Mouse (Mus musculus) heart, adult 2 months (tissue): ENCODE results near the gene D230025D16Rik. TPM values are rescaled to one million over a fixed set of nuclear protein-coding genes. Genes with fewer than 3 reads are reported as not detected.

Experiments used
- DNase-seq, 2 experiments: peaks; one replicate each; pipeline ENCODE4 v3.0.0; 2021
- H3K27ac ChIP-seq: fragments of 200-600 bp; 2 replicates; pipeline ENCODE4 v1.8.1; 2022
- H3K27me3 ChIP-seq: fragments of 200-500 bp; 2 replicates; pipeline ENCODE4 v1.6.1; 2012; ENCODE audit warnings: mild to moderate bottlenecking, low read length, inconsistent platforms, mixed read lengths; ENCODE audit not compliant: control insufficient read depth, insufficient read depth
- H3K36me3 ChIP-seq: fragments of 200-500 bp; 2 replicates; pipeline ENCODE4 v1.6.1; 2012; ENCODE audit warnings: low read length, inconsistent platforms; ENCODE audit not compliant: control insufficient read depth, insufficient read depth
- H3K4me1 ChIP-seq: fragments of 200-500 bp; 2 replicates; pipeline ENCODE4 v1.6.1; 2011; ENCODE audit warnings: low read length; ENCODE audit not compliant: control insufficient read depth, insufficient read depth
- H3K4me3 ChIP-seq: fragments of 200-600 bp; 2 replicates; pipeline ENCODE4 v1.8.1; 2022
- H3K79me2 ChIP-seq: fragments of 200-500 bp; replicated peaks from 2 replicates; pipeline ENCODE4 v1.6.1; 2012; ENCODE audit warnings: mild to moderate bottlenecking, inconsistent platforms, low read length, moderate library complexity, mixed read lengths; ENCODE audit not compliant: control insufficient read depth, insufficient read depth
- H3K9ac ChIP-seq: fragments of 200-500 bp; 2 replicates; pipeline ENCODE4 v1.6.1; 2012; ENCODE audit warnings: low read depth, mild to moderate bottlenecking, control low read depth, inconsistent platforms, low read length, mixed read lengths
- CTCF ChIP-seq: fragments of 200-600 bp; IDR thresholded peaks from 2 replicates; pipeline ENCODE4 v1.8.1; 2022; ENCODE audit warnings: antibody characterized with exemption, mild to moderate bottlenecking, moderate library complexity
- EP300 ChIP-seq: fragments of 200-500 bp; IDR thresholded peaks from 2 replicates; pipeline ENCODE4 v1.6.1; 2011; ENCODE audit warnings: low read depth, low read length, control low read depth; ENCODE audit not compliant: insufficient read depth
- POLR2A ChIP-seq: fragments of 200-500 bp; IDR thresholded peaks from 2 replicates; pipeline ENCODE4 v1.6.1; 2011; ENCODE audit warnings: mild to moderate bottlenecking, low read depth, low read length, control low read depth; ENCODE audit not compliant: insufficient read depth
- WGBS: fragments of 180-500 bp; shearing (Covaris S2); methylation state at CpG from one replicate; pipeline ENCODE4 v1.1.7; 2018; 5-methylcytosine and 5-hydroxymethylcytosine counted together
- intact Hi-C: fragments of 180-260 bp; cut with DNase I; formaldehyde crosslinking; loops from one replicate; pipeline ENCODE4 v1.15.1; 2025
- polyA plus RNA-seq: library from polyadenylated mRNA; depleted of rRNA; stranded (reverse); fragments of >200 nt; gene quantifications from 2 replicates; pipeline ENCODE4 v1.2.3, GENCODE M21; 2012
- total RNA-seq, 2 experiments: library from RNA; stranded (reverse); gene quantifications; 2 replicates each; pipeline ENCODE4 v1.2.3; 2021

Gene D230025D16Rik
- total and polyA plus RNA-seq, 3 experiments: 16.5 to 20.3 (median 19.2) TPM

DNA sequence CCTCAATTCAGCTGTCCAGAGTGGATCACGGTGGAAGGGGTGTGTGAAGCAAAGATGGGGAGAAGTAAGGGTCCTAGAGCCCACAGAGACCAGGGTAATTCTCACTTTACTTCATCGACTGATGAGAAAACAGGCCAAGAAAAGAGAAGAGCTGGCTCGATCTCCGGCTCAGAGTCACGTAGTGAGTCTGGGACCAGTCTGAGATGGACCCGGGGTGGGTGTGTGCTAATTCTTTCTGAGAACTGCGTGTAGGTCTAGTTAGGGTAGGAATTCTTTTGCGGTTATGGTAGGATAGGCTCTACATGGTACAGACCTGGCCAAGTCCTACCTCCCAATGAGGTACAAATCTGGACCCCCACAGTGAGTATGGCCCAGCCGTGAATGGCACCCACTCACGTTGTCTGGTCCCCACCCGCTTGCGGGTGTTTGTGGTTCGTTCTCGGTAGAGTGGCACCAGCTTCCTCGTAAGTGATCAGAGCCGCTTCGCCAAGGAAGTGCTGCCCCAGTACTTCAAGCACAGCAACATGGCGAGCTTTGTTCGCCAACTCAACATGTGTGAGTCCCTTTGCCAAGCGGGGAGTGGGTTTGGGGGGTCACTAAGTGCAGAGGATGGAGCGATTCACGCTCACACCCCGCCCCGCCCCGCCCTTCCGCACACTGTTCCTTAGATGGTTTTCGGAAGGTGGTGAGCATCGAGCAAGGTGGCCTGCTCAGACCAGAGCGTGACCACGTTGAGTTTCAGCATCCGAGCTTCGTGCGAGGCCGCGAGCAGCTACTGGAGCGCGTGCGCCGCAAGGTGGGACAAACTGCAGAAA lies 45.4 kb downstream of the D230025D16Rik start:
- Histone ChIP-seq H3K79me2 (no peaks in the 10 kb centered on the region), H3K4me1 (peaks cover 3% of the 10 kb centered on the region; the same call in 1 of the 2 replicates), H3K4me3 (peak overlapping the region; percentile 45), H3K27ac (peak overlapping the region; percentile 75), H3K27me3 (no peaks in the 10 kb centered on the region), H3K36me3 (no peaks in the 10 kb centered on the region), H3K9ac (peak overlapping the region; percentile 86)
- peak in 1 of 2 experiments; percentile 23 for DNase-seq
- intact Hi-C loops: no loop called here
- TF ChIP-seq EP300 (no peak), POLR2A (no peak)
- 40% methylated on average over 39 of the region's 39 CpGs for WGBS

- no peak overlapping the region for H3K9ac ChIP-seq
- WGBS: 34% methylated on average over 11 of the region's 11 CpGs
- H3K36me3 ChIP-seq: no peaks in the 10 kb centered on the region
- no peak overlapping the region for H3K27ac ChIP-seq
- no peaks in the 10 kb centered on the region for H3K27me3 ChIP-seq
- no peaks in the 10 kb centered on the region for H3K79me2 ChIP-seq
- H3K4me1 ChIP-seq: peaks cover 4% of the 10 kb centered on the region; the same call in 1 of the 2 replicates
- H3K4me3 ChIP-seq: no peak overlapping the region
- DNase-seq: peak in 1 of 2 experiments; percentile 15
- no peak for TF ChIP-seq EP300
- TF ChIP-seq CTCF: no peak
- no peak for TF ChIP-seq POLR2A
- intact Hi-C loops: no loop called here
These were observed 45.9 kb downstream of the D230025D16Rik start for GRCm38 (mm10) chr8:105270916-105271186.

GRCm38 (mm10) chr8:105275387-105275786 lies 50.4 kb downstream of the D230025D16Rik start:
- Histone ChIP-seq H3K4me1 (peaks cover 2% of the 10 kb centered on the region; the same call in 1 of the 2 replicates), H3K27ac (no peak overlapping the region), H3K36me3 (no peaks in the 10 kb centered on the region), H3K79me2 (no peaks in the 10 kb centered on the region), H3K27me3 (no peaks in the 10 kb centered on the region), H3K4me3 (no peak overlapping the region), H3K9ac (no peak overlapping the region)
- intact Hi-C loops: no loop called here
- DNase-seq: no peak
- TF ChIP-seq POLR2A (no peak), CTCF (no peak), EP300 (no peak)
- 11% methylated on average over 11 of the region's 11 CpGs for WGBS

DNA sequence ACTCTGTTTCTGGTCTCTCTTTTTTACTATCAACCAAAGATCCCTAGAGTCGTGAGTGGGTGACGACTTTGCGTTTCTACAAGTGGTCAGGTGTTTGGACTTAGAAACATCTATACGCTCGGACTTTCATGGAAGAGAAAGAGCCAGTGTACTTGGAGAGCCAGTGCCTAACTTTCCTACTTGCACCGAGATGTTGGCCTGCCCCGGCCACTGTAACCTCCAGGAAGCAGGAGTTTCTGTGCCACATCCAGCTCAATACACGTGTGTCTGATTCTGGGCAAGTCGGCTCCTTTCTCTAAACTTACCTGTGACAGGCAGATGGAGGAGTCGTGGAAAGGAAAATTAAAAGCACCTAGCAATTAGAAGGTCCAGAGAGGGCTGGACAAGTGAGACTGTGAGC lies 50.9 kb downstream of the D230025D16Rik start, which contains the start of gene Nol3:
TSS of gene Nol3 (plus strand) at position 301 of the 400 bp plus-strand sequence.
- no peaks in the 10 kb centered on the region for H3K27me3 ChIP-seq
- H3K27ac ChIP-seq: peak within 1 kb of the TSS; percentile 52
- peak within 1 kb of the TSS; percentile 43 for H3K4me3 ChIP-seq
- H3K4me1 ChIP-seq: peaks cover 2% of the 10 kb centered on the region; the same call in 1 of the 2 replicates
- WGBS: 9% methylated on average over 10 of the region's 10 CpGs
- TF ChIP-seq POLR2A (no peak), EP300 (no peak), CTCF (no peak)
- H3K9ac ChIP-seq: peak within 1 kb of the TSS; percentile 17
- H3K36me3 ChIP-seq: no peaks in the 10 kb centered on the region
- intact Hi-C loops: no loop called here
- H3K79me2 ChIP-seq: no peaks in the 10 kb centered on the region
- no peak for DNase-seq

- H3K4me3 ChIP-seq: peak overlapping the region; percentile 43
- peaks cover 2% of the 10 kb centered on the region; the same call in 1 of the 2 replicates for H3K4me1 ChIP-seq
- WGBS: 7% methylated on average over 30 of the region's 30 CpGs
- H3K36me3 ChIP-seq: no peaks in the 10 kb centered on the region
- no peaks in the 10 kb centered on the region for H3K27me3 ChIP-seq
- DNase-seq: peak; percentile 70 to 72
- no peak for TF ChIP-seq EP300
- TF ChIP-seq POLR2A: peak; percentile 27; the same call in 1 of the 2 replicates
- peak overlapping the region; percentile 52 for H3K27ac ChIP-seq
- H3K79me2 ChIP-seq: no peaks in the 10 kb centered on the region
- peak overlapping the region; percentile 17 for H3K9ac ChIP-seq
- intact Hi-C loops: no loop called here
These were observed 51.6 kb downstream of the D230025D16Rik start for GRCm38 (mm10) chr8:105276292-105277120.
